Mouse (Mus musculus) spleen, adult 2 months (tissue): Measurements from ENCODE around the gene Angptl2.

Source experiments
- CTCF ChIP-seq: fragments of 200-500 bp; IDR thresholded peaks from 2 replicates; pipeline ENCODE4 v1.5.1; 2011; ENCODE audit warnings: mild to moderate bottlenecking, inconsistent platforms; ENCODE audit not compliant: insufficient read depth, insufficient read length, insufficient replicate concordance; ENCODE audit errors: extremely low read depth
- POLR2A ChIP-seq: fragments of 200-500 bp; IDR thresholded peaks from 2 replicates; pipeline ENCODE4 v1.6.1; 2011; ENCODE audit warnings: low read depth, low read length, inconsistent platforms

DNA sequence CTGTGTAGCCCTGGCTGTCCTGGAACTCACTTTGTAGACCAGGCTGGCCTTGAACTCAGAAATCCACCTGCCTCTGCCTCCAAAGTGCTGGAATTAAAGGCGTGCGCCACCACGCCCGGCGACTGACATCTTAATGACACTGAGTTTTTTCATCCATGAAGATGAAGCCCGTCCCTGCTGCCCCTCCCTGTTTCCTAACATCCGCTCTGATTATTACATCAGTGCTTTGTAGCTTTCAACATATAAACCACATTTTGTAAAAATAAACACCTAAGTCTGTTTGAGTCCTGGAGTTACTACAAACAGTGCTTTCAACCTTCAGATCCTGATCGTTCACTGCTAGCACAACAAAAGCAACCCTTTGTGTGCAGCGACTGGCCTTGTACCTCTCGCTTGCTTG lies 63.9 kb downstream of the Angptl2 start:
- TF ChIP-seq POLR2A (no peak), CTCF (no peak)
